Mouse (Mus musculus): ENCODE results near the gene Akap6. TPM values are rescaled to one million over a fixed set of nuclear protein-coding genes. Genes with fewer than 3 reads are reported as not detected.

The Akap6 gene
- total and polyA plus RNA-seq, 2 experiments from 2014 or later: 18.2 to 69.3 TPM

DNA sequence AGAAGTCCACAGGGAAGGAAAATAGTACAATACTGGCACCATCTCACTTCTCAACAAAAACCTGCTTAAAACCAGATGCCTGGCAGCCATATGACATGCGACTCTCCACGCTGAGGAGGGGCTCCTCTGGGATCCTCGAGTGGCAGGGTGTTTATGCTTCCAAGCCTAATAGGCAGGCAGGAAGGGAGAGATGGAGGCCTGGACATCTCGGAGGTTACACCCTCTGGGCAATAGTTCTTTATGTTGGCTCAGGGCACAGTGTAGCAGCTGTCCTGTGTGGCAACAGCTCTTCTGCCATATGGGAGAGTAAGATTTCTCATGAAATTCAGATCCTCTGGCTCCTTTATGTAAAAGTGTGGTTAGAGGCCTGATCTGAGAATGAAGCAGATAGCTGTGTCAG is 24.2 kb upstream of the Akap6 start:
- H3K4me3 ChIP-seq (ENCODE audit: low read depth, low read length): no peak overlapping the region
- H3K27ac ChIP-seq (ENCODE audit: low read depth, low read length): no peak overlapping the region
- H3K4me1 ChIP-seq (ENCODE audit: insufficient read depth, low read length): no peaks in the 10 kb centered on the region
- H3K36me3 ChIP-seq (ENCODE audit: insufficient read depth, low read length): no peaks in the 10 kb centered on the region
- no peak for TF ChIP-seq CTCF (IDR thresholded peaks at IDR 0.05)
- no peak overlapping the region for H3K4me2 ChIP-seq (ENCODE audit: low read depth, low read length, poor library complexity, severe bottlenecking)
- WGBS: 27% methylated on average over 4 of the region's 4 CpGs
- peak; percentile 76 for DNase-seq (ENCODE audit: low spot score)
- no peak; the same call in 1 of the 2 replicates for ATAC-seq (ENCODE audit: low FRiP score)
- H3K9me3 ChIP-seq (ENCODE audit: low read length): no peaks in the 10 kb centered on the region
- no peaks in the 10 kb centered on the region for H3K27me3 ChIP-seq (ENCODE audit: insufficient read depth, low read length)
- H3K9ac ChIP-seq (replicated peaks; ENCODE audit: low read length, poor library complexity, severe bottlenecking): no peak overlapping the region

DNA sequence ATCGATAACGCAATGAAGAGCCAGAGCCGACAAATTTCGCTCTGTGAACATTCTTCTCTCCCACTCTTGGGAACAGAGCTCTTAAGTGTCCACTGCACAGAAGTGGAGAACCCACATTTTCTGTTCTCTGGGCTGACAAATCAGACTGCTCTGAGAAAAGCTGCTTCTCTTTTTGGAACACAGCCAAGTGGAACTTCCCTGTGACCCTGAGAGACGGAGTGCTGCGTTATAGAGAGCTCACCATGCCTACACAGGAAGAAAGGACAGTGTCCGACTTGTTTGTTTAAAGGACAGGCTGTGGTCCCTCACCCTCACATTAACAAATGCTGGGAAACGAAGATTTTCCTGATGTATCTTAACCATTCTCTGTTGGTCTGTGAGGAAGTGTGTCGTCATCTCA is 11.8 kb upstream of the Akap6 start:
- no peak for TF ChIP-seq CTCF (IDR thresholded peaks at IDR 0.05)
- no peaks in the 10 kb centered on the region for H3K27me3 ChIP-seq (ENCODE audit: insufficient read depth, low read length)
- no peaks in the 10 kb centered on the region for H3K4me1 ChIP-seq (ENCODE audit: insufficient read depth, low read length)
- no peak overlapping the region for H3K27ac ChIP-seq (ENCODE audit: low read depth, low read length)
- H3K4me2 ChIP-seq (ENCODE audit: low read depth, low read length, poor library complexity, severe bottlenecking): no peak overlapping the region
- H3K9ac ChIP-seq (replicated peaks; ENCODE audit: low read length, poor library complexity, severe bottlenecking): no peak overlapping the region
- no peaks in the 10 kb centered on the region for H3K36me3 ChIP-seq (ENCODE audit: insufficient read depth, low read length)
- DNase-seq (ENCODE audit: low spot score): no peak
- 59% methylated on average over 9 of the region's 9 CpGs for WGBS
- H3K4me3 ChIP-seq (ENCODE audit: low read depth, low read length): no peak overlapping the region
- H3K9me3 ChIP-seq (ENCODE audit: low read length): no peaks in the 10 kb centered on the region
- no peak for ATAC-seq (ENCODE audit: low FRiP score)

DNA sequence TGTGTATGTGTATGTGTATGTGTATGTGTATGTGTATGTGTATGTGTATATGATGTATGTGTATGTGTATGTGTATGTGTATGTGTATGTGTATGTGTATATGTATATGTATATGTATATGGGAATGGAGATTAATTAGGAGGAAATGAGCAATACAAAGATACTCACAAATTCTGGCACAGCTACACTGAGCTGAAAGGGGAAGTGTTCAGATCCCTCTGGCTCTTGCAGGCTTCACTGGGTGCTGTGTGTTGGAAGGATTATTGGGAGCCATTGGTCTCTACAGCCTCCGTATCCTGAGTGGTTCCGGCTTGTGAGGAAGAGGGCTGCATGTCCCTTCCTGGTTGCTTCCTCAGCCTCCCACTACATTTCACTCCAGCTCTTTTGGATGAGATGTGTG is 10.5 kb upstream of the Akap6 start:
- Histone ChIP-seq H3K4me3 (ENCODE audit: low read depth, low read length) (no peak overlapping the region), H3K4me2 (ENCODE audit: low read depth, low read length, poor library complexity, severe bottlenecking) (no peak overlapping the region), H3K9me3 (ENCODE audit: low read length) (no peaks in the 10 kb centered on the region), H3K27ac (ENCODE audit: low read depth, low read length) (no peak overlapping the region), H3K27me3 (ENCODE audit: insufficient read depth, low read length) (no peaks in the 10 kb centered on the region), H3K36me3 (ENCODE audit: insufficient read depth, low read length) (no peaks in the 10 kb centered on the region), H3K9ac (replicated peaks; ENCODE audit: low read length, poor library complexity, severe bottlenecking) (no peak overlapping the region), H3K4me1 (ENCODE audit: insufficient read depth, low read length) (no peaks in the 10 kb centered on the region)
- WGBS: 96% methylated on average over 2 of the region's 2 CpGs
- ATAC-seq (ENCODE audit: low FRiP score): no peak
- no peak for TF ChIP-seq CTCF (IDR thresholded peaks at IDR 0.05)
- no peak for DNase-seq (ENCODE audit: low spot score)

DNA sequence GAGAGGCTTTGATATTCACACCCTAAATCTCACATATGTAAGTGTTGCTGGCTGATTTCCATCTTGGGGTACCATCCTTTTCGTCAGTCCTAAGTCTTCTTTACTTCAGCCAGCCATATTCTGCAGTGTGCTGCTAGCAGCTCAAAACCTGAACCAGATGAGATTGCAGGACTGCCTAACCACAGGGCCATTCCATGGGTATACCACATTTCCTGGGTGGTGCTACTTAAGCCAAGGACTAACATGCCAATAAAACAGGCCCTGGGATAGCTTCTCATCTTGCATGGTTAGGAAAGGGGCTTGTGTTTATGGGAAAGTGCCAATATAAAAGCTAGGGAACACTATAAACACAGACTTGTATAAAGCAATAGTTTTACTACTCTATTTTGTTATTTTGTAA is 7.6 kb upstream of the Akap6 start:
- 86% methylated on average over 1 of the region's 1 CpGs for WGBS
- Histone ChIP-seq H3K4me2 (ENCODE audit: low read depth, low read length, poor library complexity, severe bottlenecking) (no peak overlapping the region), H3K27ac (ENCODE audit: low read depth, low read length) (no peak overlapping the region), H3K9ac (replicated peaks; ENCODE audit: low read length, poor library complexity, severe bottlenecking) (no peak overlapping the region), H3K4me1 (ENCODE audit: insufficient read depth, low read length) (no peaks in the 10 kb centered on the region), H3K9me3 (ENCODE audit: low read length) (no peaks in the 10 kb centered on the region), H3K36me3 (ENCODE audit: insufficient read depth, low read length) (no peaks in the 10 kb centered on the region), H3K27me3 (ENCODE audit: insufficient read depth, low read length) (no peaks in the 10 kb centered on the region), H3K4me3 (ENCODE audit: low read depth, low read length) (no peak overlapping the region)
- ATAC-seq (ENCODE audit: low FRiP score) (no peak), DNase-seq (ENCODE audit: low spot score) (no peak)
- no peak for TF ChIP-seq CTCF (IDR thresholded peaks at IDR 0.05)

DNA sequence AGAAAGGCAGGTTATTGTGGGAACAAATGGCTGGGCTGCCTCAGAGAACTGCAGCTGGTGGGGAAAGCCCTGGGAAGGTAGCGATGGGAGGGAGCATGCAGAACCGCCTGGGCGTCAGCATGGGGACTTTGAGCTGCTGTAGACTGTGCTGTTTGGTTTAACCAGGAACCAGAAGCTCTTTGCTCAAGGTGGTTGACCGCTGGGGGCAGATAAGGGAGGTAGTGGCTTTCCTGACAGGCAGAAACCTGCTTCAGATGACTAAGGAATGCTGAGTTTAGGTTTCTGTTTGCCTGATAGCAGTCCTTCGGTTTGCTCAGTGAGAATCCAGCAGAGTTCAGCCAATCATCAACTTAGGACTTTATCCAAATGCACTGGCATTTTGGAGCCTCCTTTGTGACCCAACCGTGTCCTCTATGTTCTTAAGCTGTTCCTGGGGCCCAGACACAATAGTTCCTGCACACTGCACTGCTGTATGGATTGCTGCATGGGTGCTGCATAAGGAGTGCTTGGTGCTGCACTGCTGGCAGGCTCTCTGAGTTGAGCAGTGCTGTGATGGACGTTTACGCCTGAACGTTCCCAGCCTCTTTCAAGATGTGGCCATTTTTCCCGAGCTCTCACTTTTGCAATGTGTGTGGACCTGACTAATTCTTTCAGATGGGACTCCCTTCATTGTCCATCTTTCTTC is 6.8 kb upstream of the Akap6 start:
- H3K36me3 ChIP-seq (ENCODE audit: insufficient read depth, low read length): no peaks in the 10 kb centered on the region
- no peaks in the 10 kb centered on the region for H3K27me3 ChIP-seq (ENCODE audit: insufficient read depth, low read length)
- no peaks in the 10 kb centered on the region for H3K9me3 ChIP-seq (ENCODE audit: low read length)
- 60% methylated on average over 10 of the region's 10 CpGs for WGBS
- H3K4me3 ChIP-seq (ENCODE audit: low read depth, low read length): no peak overlapping the region
- TF ChIP-seq CTCF (IDR thresholded peaks at IDR 0.05): no peak
- no peak overlapping the region for H3K4me2 ChIP-seq (ENCODE audit: low read depth, low read length, poor library complexity, severe bottlenecking)
- no peak overlapping the region for H3K27ac ChIP-seq (ENCODE audit: low read depth, low read length)
- H3K4me1 ChIP-seq (ENCODE audit: insufficient read depth, low read length): 0 out of 2 replicates have a peak, but pooled peaks cover 3% of the 10 kb centered on the region
- ATAC-seq (ENCODE audit: low FRiP score): no peak
- H3K9ac ChIP-seq (replicated peaks; ENCODE audit: low read length, poor library complexity, severe bottlenecking): no peak overlapping the region
- DNase-seq (ENCODE audit: low spot score): no peak

DNA sequence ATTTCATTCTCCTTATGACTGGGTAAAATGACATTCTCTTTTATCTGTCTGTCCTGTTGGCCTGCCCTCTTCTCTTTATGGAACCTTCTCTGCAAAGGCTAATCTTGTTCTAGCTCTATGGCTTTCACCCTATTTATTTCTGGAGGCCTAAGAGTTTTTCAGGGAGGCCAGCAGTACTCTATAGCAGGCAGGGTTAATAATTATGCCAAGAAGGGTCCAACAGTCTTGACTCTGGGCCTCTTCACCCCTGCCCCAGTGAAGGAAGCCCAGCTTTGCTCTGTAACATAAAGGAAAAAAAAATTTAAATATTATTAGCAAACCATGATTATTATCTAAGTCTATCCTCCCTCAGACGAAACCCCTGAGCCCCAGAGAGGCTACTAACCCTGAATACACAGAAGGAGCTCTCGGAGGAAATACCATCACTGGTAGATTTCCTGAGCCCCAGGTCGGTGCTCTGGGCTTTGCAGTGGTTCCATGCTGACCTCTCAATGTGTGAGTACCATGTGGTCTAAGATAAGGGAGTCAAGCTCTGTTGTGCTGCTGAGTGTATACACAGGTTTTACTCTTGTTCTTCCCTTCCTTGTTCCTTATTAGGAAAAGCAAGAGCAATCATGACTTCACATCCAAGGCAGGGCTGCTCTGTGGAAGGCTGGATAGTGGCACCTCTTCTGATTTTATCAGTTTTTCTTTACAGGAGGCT is 1.6 kb upstream of the Akap6 start:
- Histone ChIP-seq H3K9ac (replicated peaks; ENCODE audit: low read length, poor library complexity, severe bottlenecking) (no peak overlapping the region; the same call in 1 of the 2 replicates), H3K4me2 (ENCODE audit: low read depth, low read length, poor library complexity, severe bottlenecking) (0 out of 2 replicates have a peak overlapping the region, but pooled peaks have one; percentile 77), H3K9me3 (ENCODE audit: low read length) (no peaks in the 10 kb centered on the region), H3K27ac (ENCODE audit: low read depth, low read length) (peak overlapping the region; percentile 85), H3K4me1 (ENCODE audit: insufficient read depth, low read length) (peaks cover 15% of the 10 kb centered on the region; the same call in 1 of the 2 replicates), H3K36me3 (ENCODE audit: insufficient read depth, low read length) (no peaks in the 10 kb centered on the region), H3K27me3 (ENCODE audit: insufficient read depth, low read length) (no peaks in the 10 kb centered on the region), H3K4me3 (ENCODE audit: low read depth, low read length) (no peak overlapping the region)
- WGBS: 63% methylated on average over 3 of the region's 3 CpGs
- TF ChIP-seq CTCF (IDR thresholded peaks at IDR 0.05): no peak
- DNase-seq (ENCODE audit: low spot score): no peak
- ATAC-seq (ENCODE audit: low FRiP score): no peak

Data from midbrain, postnatal 0 days (tissue).